8 mouse cellular contexts compared by ENCODE assay signal in the genomic region with DNA sequence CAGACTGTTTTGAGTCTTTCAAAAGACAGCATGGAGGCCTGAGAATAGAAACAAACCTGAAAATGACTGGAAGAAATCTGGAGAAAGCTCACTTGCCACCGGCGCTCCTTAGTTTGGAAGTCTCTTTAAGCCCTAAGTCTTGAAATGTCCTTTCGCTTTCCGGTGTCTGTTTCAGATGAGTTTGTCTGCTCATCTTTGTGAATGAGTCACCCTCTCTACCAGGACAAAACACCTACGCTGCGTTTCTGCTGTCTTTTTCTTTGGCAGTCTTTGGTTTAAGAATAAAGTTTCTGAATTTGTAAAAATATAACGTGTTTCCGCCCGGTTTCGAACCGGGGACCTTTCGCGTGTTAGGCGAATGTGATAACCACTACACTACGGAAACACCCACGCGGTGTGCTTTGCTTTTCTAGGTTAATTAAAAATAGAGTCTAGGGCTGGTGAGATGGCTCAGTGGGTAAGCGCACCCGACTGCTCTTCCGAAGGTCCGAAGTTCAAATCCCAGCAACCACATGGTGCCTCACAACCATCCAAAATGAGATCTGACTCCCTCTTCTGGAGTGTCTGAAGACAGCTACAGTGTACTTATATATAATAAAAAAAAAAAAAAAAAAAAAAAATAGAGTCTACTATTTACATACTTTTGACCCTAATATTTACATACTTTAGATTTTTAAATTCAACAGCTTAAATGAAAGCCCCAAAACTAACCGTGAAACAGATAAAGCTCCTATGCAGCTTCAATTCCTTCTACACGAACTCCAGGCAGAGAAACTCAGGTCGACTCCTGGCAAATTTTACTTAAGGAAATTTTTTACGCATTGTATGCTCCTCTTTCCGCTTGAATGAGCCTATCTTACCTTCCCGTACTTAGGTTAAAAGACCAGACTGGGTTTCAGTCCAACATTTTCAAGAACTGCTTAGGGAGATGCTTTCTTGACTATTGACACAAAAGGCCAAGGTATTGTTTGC. TPM values are rescaled to one million over a fixed set of nuclear protein-coding genes. Genes with fewer than 3 reads are reported as not detected.
DNase-seq lines count a peak whose midpoint lies in the region; ATAC-seq and TF ChIP-seq lines count a peak whose summit lies in the region.

No protein-coding gene starts in this region.

- WGBS in embryonic facial prominence, embryonic 11.5 days = 14% methylated on average over 27 of the region's 27 CpGs
- WGBS in kidney, embryonic 15.5 days = 15% methylated on average over 27 of the region's 27 CpGs

- H3K36me3 ChIP-seq in embryonic facial prominence, embryonic 11.5 days (replicated peaks; ENCODE audit: control insufficient read depth, insufficient read depth, low read depth, low read length) = no peaks in the 10 kb centered on the region
- H3K36me3 ChIP-seq in kidney, embryonic 15.5 days = no peaks in the 10 kb centered on the region
- H3K36me3 ChIP-seq in myocyte (ENCODE audit: control insufficient read depth, insufficient read depth) = no peaks in the 10 kb centered on the region

- H3K27me3 ChIP-seq in embryonic facial prominence, embryonic 11.5 days (ENCODE audit: control insufficient read depth, insufficient read depth, low read length) = peaks cover 14% of the 10 kb centered on the region
- peaks cover 75% of the 10 kb centered on the region for H3K27me3 ChIP-seq in kidney, embryonic 15.5 days
- H3K27me3 ChIP-seq in myocyte (ENCODE audit: control insufficient read depth, insufficient read depth, insufficient read length) = no peaks in the 10 kb centered on the region

- no peaks in the 10 kb centered on the region for H3K4me1 ChIP-seq in embryonic facial prominence, embryonic 11.5 days (ENCODE audit: control insufficient read depth, insufficient read depth, low read length)
- H3K4me1 ChIP-seq in kidney, embryonic 15.5 days = peaks cover 10% of the 10 kb centered on the region; the same call in 1 of the 2 replicates

- H3K4me3 ChIP-seq in embryonic facial prominence, embryonic 11.5 days (ENCODE audit: low read depth, low read length) = no peak overlapping the region
- H3K4me3 ChIP-seq in kidney, embryonic 15.5 days (replicated peaks) = peak overlapping the region; percentile 15; the same call in 1 of the 2 replicates
- no peak overlapping the region for H3K4me3 ChIP-seq in myocyte

- H3K9me3 ChIP-seq in embryonic facial prominence, embryonic 11.5 days (replicated peaks; ENCODE audit: control insufficient read depth, low read length) = no peaks in the 10 kb centered on the region
- H3K9me3 ChIP-seq in kidney, embryonic 15.5 days (replicated peaks) = no peaks in the 10 kb centered on the region

- no peak overlapping the region for H3K9ac ChIP-seq in embryonic facial prominence, embryonic 11.5 days (replicated peaks; ENCODE audit: low read length)
- H3K9ac ChIP-seq in kidney, embryonic 15.5 days = no peak overlapping the region

- peak; percentile 94 for DNase-seq in CD4-positive helper T cell, adult 2 months (ENCODE audit: low read depth, low spot score)
- DNase-seq in adipocyte (ENCODE audit: low spot score) (peak; percentile 80), liver (peak; percentile 87)
- DNase-seq in embryonic facial prominence, embryonic 11.5 days (ENCODE audit: low spot score) = peak; percentile 86
- peak; percentile 49 to 81 for DNase-seq in heart, adult 9 months (ENCODE audit: low spot score in 2 of 2)
- peak; percentile 49 to 70 for DNase-seq in thymus, adult 18-20 months

- H3K4me2 ChIP-seq in embryonic facial prominence, embryonic 11.5 days (ENCODE audit: low read depth, low read length) = no peak overlapping the region
- H3K4me2 ChIP-seq in kidney, embryonic 15.5 days = peak overlapping the region; percentile 42
- H3K4me2 ChIP-seq in myocyte (ENCODE audit: low read depth) = peak overlapping the region; percentile 37

- H3ac ChIP-seq in myocyte (ENCODE audit: control insufficient read depth, insufficient read length) = no peak overlapping the region

- TF ChIP-seq POLR2A in myocyte (IDR thresholded peaks at IDR 0.05; ENCODE audit: insufficient read length, low read depth) = no peak

- H3K79me2 ChIP-seq in myocyte (ENCODE audit: control insufficient read depth, insufficient read depth) = no peaks in the 10 kb centered on the region

- ATAC-seq in embryonic facial prominence, embryonic 11.5 days (replicated peaks; ENCODE audit: insufficient number of reproducible peaks, low FRiP score, low TSS enrichment, low read depth) = no peak
- ATAC-seq in kidney, embryonic 15.5 days (replicated peaks; ENCODE audit: low FRiP score) = peak; percentile 82

- H3K27ac ChIP-seq in embryonic facial prominence, embryonic 11.5 days (replicated peaks; ENCODE audit: low read depth, low read length) = no peak overlapping the region
- no peak overlapping the region for H3K27ac ChIP-seq in kidney, embryonic 15.5 days

TF ChIP-seq in myocyte, 11 proteins besides CTCF, POLR2A, EP300 and RAD21:
- TF ChIP-seq MYOD1 (IDR thresholded peaks at IDR 0.05; ENCODE audit: control insufficient read depth in 1 of 3, insufficient read length in 2 of 3, low read depth in 2 of 3) (no peak), CEBPB (IDR thresholded peaks at IDR 0.05; ENCODE audit: insufficient read depth, poor library complexity, severe bottlenecking) (0 out of 2 replicates have a peak, but pooled peaks have one; percentile 12), MYOG (IDR thresholded peaks at IDR 0.05; ENCODE audit: control insufficient read depth in 1 of 3, insufficient read depth in 1 of 3, insufficient read length in 2 of 3, low read depth in 2 of 3) (no peak), SRF (IDR thresholded peaks at IDR 0.05; ENCODE audit: control insufficient read depth, insufficient read length, low read depth) (no peak)
TF ChIP-seq in myocyte: peak in this region for 1.

RNA-seq across cellular contexts. Expression of a gene that starts 6.2 kb away (rescaled TPM):
- polyA plus RNA-seq in embryonic facial prominence, embryonic 11.5 days (2014; fragmentation: Nextera tagmentation; extraction: Ambion mirVana) = 0.25 and 0.50 TPM in 2 replicates
- polyA plus RNA-seq in kidney, embryonic 15.5 days (2015; fragmentation: Nextera tagmentation; extraction: Ambion mirVana) = 0.14 and 0.35 TPM in 2 replicates
- polyA plus RNA-seq in myocyte (2012; fragmentation: generic; extraction: Trizol) = 0.34 TPM

RNA-seq across cellular contexts. Expression of a gene that starts 19.6 kb away (rescaled TPM):
- polyA plus RNA-seq in embryonic facial prominence, embryonic 11.5 days (2014; fragmentation: Nextera tagmentation; extraction: Ambion mirVana) = 4.2 and 20.5 TPM in 2 replicates
- 9.8 and 11.2 TPM in 2 replicates for polyA plus RNA-seq in kidney, embryonic 15.5 days (2015; fragmentation: Nextera tagmentation; extraction: Ambion mirVana)
- polyA plus RNA-seq in myocyte (2012; fragmentation: generic; extraction: Trizol) = 2.2 TPM

RNA-seq across cellular contexts. Expression of a gene that starts 19.9 kb away (rescaled TPM):
- polyA plus RNA-seq in embryonic facial prominence, embryonic 11.5 days (2014; fragmentation: Nextera tagmentation; extraction: Ambion mirVana) = 15.9 and 24.3 TPM in 2 replicates
- polyA plus RNA-seq in kidney, embryonic 15.5 days (2015; fragmentation: Nextera tagmentation; extraction: Ambion mirVana) = 8.8 and 12.6 TPM in 2 replicates
- polyA plus RNA-seq in myocyte (2012; fragmentation: generic; extraction: Trizol) = 8.2 TPM

RNA-seq across cellular contexts. Expression of a gene that starts 25.4 kb away (rescaled TPM):
- polyA plus RNA-seq in embryonic facial prominence, embryonic 11.5 days (2014; fragmentation: Nextera tagmentation; extraction: Ambion mirVana) = 31.9 and 34.5 TPM in 2 replicates
- 30.5 and 31.4 TPM in 2 replicates for polyA plus RNA-seq in kidney, embryonic 15.5 days (2015; fragmentation: Nextera tagmentation; extraction: Ambion mirVana)
- polyA plus RNA-seq in myocyte (2012; fragmentation: generic; extraction: Trizol) = 31.0 TPM

RNA-seq across cellular contexts. Expression of a gene that starts 27.0 kb away (rescaled TPM):
- polyA plus RNA-seq in embryonic facial prominence, embryonic 11.5 days (2014; fragmentation: Nextera tagmentation; extraction: Ambion mirVana) = 99.8 and 102 TPM in 2 replicates
- 59.1 and 68.1 TPM in 2 replicates for polyA plus RNA-seq in kidney, embryonic 15.5 days (2015; fragmentation: Nextera tagmentation; extraction: Ambion mirVana)
- 4.1 TPM for polyA plus RNA-seq in myocyte (2012; fragmentation: generic; extraction: Trizol)
